Mouse (Mus musculus) forebrain, embryonic 15.5 days (tissue): ENCODE measurements around the gene Exosc5. TPM values are rescaled to one million over a fixed set of nuclear protein-coding genes. Genes with fewer than 3 reads are reported as not detected.

Source experiments
- ATAC-seq: fragments of 200-750 bp; cut with Nextera tagmentation; replicated peaks from 2 replicates; pipeline ENCODE4 v1.8.0; 2017; ENCODE audit warnings: mild to moderate bottlenecking, moderate TSS enrichment, moderate library complexity
- H3K27ac ChIP-seq: fragments of 300-500 bp; sonication (generic); replicated peaks from 2 replicates; pipeline ENCODE4 v1.5.1; 2015; ENCODE audit warnings: mild to moderate bottlenecking, inconsistent platforms
- H3K27me3 ChIP-seq: fragments of 300-500 bp; sonication (generic); 2 replicates; pipeline ENCODE4 v1.6.1; 2015; ENCODE audit warnings: inconsistent platforms
- H3K36me3 ChIP-seq: fragments of 300-500 bp; sonication (generic); 2 replicates; pipeline ENCODE4 v1.6.1; 2015; ENCODE audit warnings: mild to moderate bottlenecking, inconsistent platforms
- H3K4me1 ChIP-seq: fragments of 300-500 bp; sonication (generic); 2 replicates; pipeline ENCODE4 v1.6.1; 2015; ENCODE audit warnings: inconsistent platforms
- H3K4me2 ChIP-seq: fragments of 300-500 bp; sonication (generic); replicated peaks from 2 replicates; pipeline ENCODE4 v1.6.1; 2015; ENCODE audit warnings: mild to moderate bottlenecking, inconsistent platforms
- H3K4me3 ChIP-seq: fragments of 300-500 bp; sonication (generic); 2 replicates; pipeline ENCODE4 v1.5.1; 2015; ENCODE audit warnings: mild to moderate bottlenecking, inconsistent platforms
- H3K9ac ChIP-seq: fragments of 300-500 bp; sonication (generic); replicated peaks from 2 replicates; pipeline ENCODE4 v1.6.1; 2015; ENCODE audit warnings: mild to moderate bottlenecking, inconsistent platforms
- H3K9me3 ChIP-seq: fragments of 300-500 bp; sonication (generic); 2 replicates; pipeline ENCODE4 v1.6.1; 2016; ENCODE audit warnings: inconsistent platforms
- WGBS: fragments of 180-500 bp; shearing (Covaris S2); methylation state at CpG from one replicate; pipeline ENCODE4 v1.1.7; 2015; ENCODE audit warnings: mixed read lengths; 5-methylcytosine and 5-hydroxymethylcytosine counted together
- polyA plus RNA-seq: library from polyadenylated mRNA; unstranded; fragments of >200 nt; fragmentation: Nextera tagmentation; extraction: Ambion mirVana; gene quantifications from 2 replicates; pipeline ENCODE4 v1.2.1, GENCODE M21; 2015

Gene Exosc5
- 50.5 and 51.8 TPM in 2 replicates for polyA plus RNA-seq

GRCm38 (mm10) chr7:25658657-25659472 is at the start of gene Exosc5, which contains the start of gene Bckdha:
TSS of gene Exosc5 (plus strand) at chr7:25659164.
TSS of gene Bckdha (minus strand) at chr7:25658981.
- Histone ChIP-seq H3K4me1 (peaks cover 29% of the 10 kb centered on the region), H3K36me3 (0 out of 2 replicates have a peak, but pooled peaks cover under 1% of the 10 kb centered on the region), H3K27me3 (no peaks in the 10 kb centered on the region), H3K27ac (peak within 1 kb of the TSS; percentile 67), H3K9ac (peak within 1 kb of the TSS; percentile 73), H3K9me3 (no peaks in the 10 kb centered on the region), H3K4me2 (peak within 1 kb of the TSS; percentile 89), H3K4me3 (peak within 1 kb of the TSS; percentile 73)
- WGBS = under 1% methylated on average over 50 of the region's 50 CpGs
- ATAC-seq = peak; percentile 97

GRCm38 (mm10) chr7:25610056-25610455 is 48.9 kb upstream of the Exosc5 start:
- Histone ChIP-seq H3K27ac (no peak overlapping the region), H3K4me1 (no peaks in the 10 kb centered on the region), H3K27me3 (no peaks in the 10 kb centered on the region), H3K4me3 (no peak overlapping the region), H3K9ac (no peak overlapping the region), H3K4me2 (no peak overlapping the region), H3K9me3 (no peaks in the 10 kb centered on the region), H3K36me3 (no peaks in the 10 kb centered on the region)
- WGBS = 36% methylated on average over 6 of the region's 6 CpGs
- ATAC-seq = no peak

GRCm38 (mm10) chr7:25611501-25611900 is 47.5 kb upstream of the Exosc5 start:
- H3K36me3 ChIP-seq = no peaks in the 10 kb centered on the region
- 45% methylated on average over 7 of the region's 7 CpGs for WGBS
- no peak for ATAC-seq

GRCm38 (mm10) chr7:25614086-25614485 is 44.9 kb upstream of the Exosc5 start:
- Histone ChIP-seq H3K27ac (no peak overlapping the region), H3K9me3 (no peaks in the 10 kb centered on the region), H3K4me2 (no peak overlapping the region), H3K4me3 (no peak overlapping the region), H3K36me3 (no peaks in the 10 kb centered on the region), H3K9ac (no peak overlapping the region), H3K4me1 (peaks cover 4% of the 10 kb centered on the region), H3K27me3 (no peaks in the 10 kb centered on the region)
- WGBS = 83% methylated on average over 5 of the region's 5 CpGs
- ATAC-seq = no peak

More at GRCm38 (mm10) chr7:25611501-25611900, 47.5 kb upstream of the Exosc5 start:
- H3K4me2 ChIP-seq = no peak overlapping the region
- no peak overlapping the region for H3K4me3 ChIP-seq
- no peak overlapping the region for H3K9ac ChIP-seq
- H3K27ac ChIP-seq = no peak overlapping the region
- no peaks in the 10 kb centered on the region for H3K9me3 ChIP-seq
- H3K27me3 ChIP-seq = no peaks in the 10 kb centered on the region
- H3K4me1 ChIP-seq = no peaks in the 10 kb centered on the region

GRCm38 (mm10) chr7:25614831-25615705 is 43.9 kb upstream of the Exosc5 start:
- no peak overlapping the region for H3K4me2 ChIP-seq
- no peaks in the 10 kb centered on the region for H3K36me3 ChIP-seq
- no peaks in the 10 kb centered on the region for H3K9me3 ChIP-seq
- H3K27ac ChIP-seq = no peak overlapping the region
- WGBS = 71% methylated on average over 21 of the region's 21 CpGs
- no peaks in the 10 kb centered on the region for H3K27me3 ChIP-seq
- H3K9ac ChIP-seq = no peak overlapping the region
- peaks cover 9% of the 10 kb centered on the region for H3K4me1 ChIP-seq
- no peak for ATAC-seq
- H3K4me3 ChIP-seq = no peak overlapping the region

GRCm38 (mm10) chr7:25615706-25616011 is 43.3 kb upstream of the Exosc5 start, which contains the start of gene Erich4:
TSS of gene Erich4 (minus strand) at chr7:25615892.
- Histone ChIP-seq H3K27ac (no peak within 1 kb of the TSS), H3K9me3 (no peaks in the 10 kb centered on the region), H3K36me3 (no peaks in the 10 kb centered on the region), H3K4me1 (peaks cover 9% of the 10 kb centered on the region), H3K9ac (no peak within 1 kb of the TSS), H3K4me2 (no peak within 1 kb of the TSS), H3K4me3 (no peak within 1 kb of the TSS), H3K27me3 (no peaks in the 10 kb centered on the region)
- WGBS = 89% methylated on average over 5 of the region's 5 CpGs
- no peak for ATAC-seq

GRCm38 (mm10) chr7:25617376-25618160 is 41.4 kb upstream of the Exosc5 start:
- Histone ChIP-seq H3K27ac (no peak overlapping the region), H3K4me3 (no peak overlapping the region), H3K9me3 (no peaks in the 10 kb centered on the region), H3K9ac (no peak overlapping the region), H3K4me2 (no peak overlapping the region), H3K36me3 (peaks cover 2% of the 10 kb centered on the region; the same call in 1 of the 2 replicates), H3K4me1 (peaks cover 9% of the 10 kb centered on the region), H3K27me3 (no peaks in the 10 kb centered on the region)
- WGBS = 83% methylated on average over 10 of the region's 10 CpGs
- ATAC-seq = no peak

DNA sequence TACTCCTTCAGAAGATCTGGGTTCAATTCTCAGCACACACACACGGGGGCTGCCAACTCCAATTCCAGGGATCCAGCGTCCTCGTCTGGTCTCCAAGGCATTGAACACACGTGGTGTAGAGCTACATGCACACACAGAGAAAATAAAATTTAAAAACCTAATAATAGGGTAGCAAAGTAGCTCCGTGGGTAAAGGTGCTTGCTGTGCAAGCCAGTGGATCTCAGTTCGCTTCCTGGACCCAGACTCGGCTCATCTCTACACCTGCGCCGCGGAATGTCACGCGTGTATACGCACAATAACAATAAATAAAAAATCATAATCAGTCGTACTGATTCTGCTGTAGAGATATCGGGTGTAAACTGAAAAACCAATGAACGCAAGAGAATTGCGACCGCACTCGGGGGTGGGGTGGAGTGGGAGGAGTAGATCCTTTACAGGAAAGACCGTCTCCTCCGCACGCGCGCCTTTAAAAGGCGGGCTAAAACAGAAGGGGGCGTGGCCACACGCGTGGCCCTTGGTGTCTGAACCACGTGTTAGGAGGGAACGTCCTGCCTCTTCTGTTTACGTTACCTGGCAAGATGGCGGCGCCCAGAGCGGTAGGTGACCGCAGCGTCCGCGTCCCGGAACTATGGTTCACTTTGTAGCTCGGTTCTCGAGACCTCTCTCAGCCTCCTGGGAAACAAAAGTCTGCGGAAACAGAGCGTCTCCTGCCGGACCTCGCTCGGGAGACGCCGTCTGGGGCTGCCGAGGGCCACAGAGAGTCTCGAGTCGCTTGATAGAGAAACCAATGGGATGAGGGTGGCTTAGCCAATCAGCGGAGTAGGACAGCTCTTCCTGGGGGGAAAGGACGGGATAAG is 39.9 kb upstream of the Exosc5 start, which contains the start of gene Dmac2:
TSS of gene Dmac2 (plus strand) at position 550 of the 857 bp plus-strand sequence.
- ATAC-seq = peak; percentile 95
- H3K4me1 ChIP-seq = peaks cover 9% of the 10 kb centered on the region
- under 1% methylated on average over 53 of the region's 53 CpGs for WGBS
- peak within 1 kb of the TSS; percentile 62 for H3K4me3 ChIP-seq
- 0 out of 2 replicates have a peak within 1 kb of the TSS, but pooled peaks have one; percentile 9 for H3K27ac ChIP-seq
- peaks cover 2% of the 10 kb centered on the region; the same call in 1 of the 2 replicates for H3K36me3 ChIP-seq
- peak within 1 kb of the TSS; percentile 41 for H3K9ac ChIP-seq
- peak within 1 kb of the TSS; percentile 52 for H3K4me2 ChIP-seq
- no peaks in the 10 kb centered on the region for H3K27me3 ChIP-seq
- H3K9me3 ChIP-seq = no peaks in the 10 kb centered on the region

- H3K36me3 ChIP-seq = peaks cover 2% of the 10 kb centered on the region; the same call in 1 of the 2 replicates
- no peak for ATAC-seq
- peak overlapping the region; percentile 52 for H3K4me2 ChIP-seq
- H3K27me3 ChIP-seq = no peaks in the 10 kb centered on the region
- WGBS = 22% methylated on average over 5 of the region's 5 CpGs
- peak overlapping the region; percentile 62 for H3K4me3 ChIP-seq
- H3K9me3 ChIP-seq = no peaks in the 10 kb centered on the region
- H3K27ac ChIP-seq = no peak overlapping the region
- H3K4me1 ChIP-seq = peaks cover 9% of the 10 kb centered on the region
- peak overlapping the region; percentile 41 for H3K9ac ChIP-seq
These were observed 39.3 kb upstream of the Exosc5 start for GRCm38 (mm10) chr7:25619722-25619991.

- no peaks in the 10 kb centered on the region for H3K27me3 ChIP-seq
- H3K4me1 ChIP-seq = peaks cover 9% of the 10 kb centered on the region
- H3K9ac ChIP-seq = no peak overlapping the region
- no peak for ATAC-seq
- peaks cover 2% of the 10 kb centered on the region; the same call in 1 of the 2 replicates for H3K36me3 ChIP-seq
- WGBS = 92% methylated on average over 5 of the region's 5 CpGs
- H3K9me3 ChIP-seq = no peaks in the 10 kb centered on the region
- H3K4me2 ChIP-seq = peak overlapping the region; percentile 52; the same call in 1 of the 2 replicates
- H3K27ac ChIP-seq = no peak overlapping the region
- peak overlapping the region; percentile 62; the same call in 1 of the 2 replicates for H3K4me3 ChIP-seq
These were observed 38.9 kb upstream of the Exosc5 start for GRCm38 (mm10) chr7:25620101-25620500.

DNA sequence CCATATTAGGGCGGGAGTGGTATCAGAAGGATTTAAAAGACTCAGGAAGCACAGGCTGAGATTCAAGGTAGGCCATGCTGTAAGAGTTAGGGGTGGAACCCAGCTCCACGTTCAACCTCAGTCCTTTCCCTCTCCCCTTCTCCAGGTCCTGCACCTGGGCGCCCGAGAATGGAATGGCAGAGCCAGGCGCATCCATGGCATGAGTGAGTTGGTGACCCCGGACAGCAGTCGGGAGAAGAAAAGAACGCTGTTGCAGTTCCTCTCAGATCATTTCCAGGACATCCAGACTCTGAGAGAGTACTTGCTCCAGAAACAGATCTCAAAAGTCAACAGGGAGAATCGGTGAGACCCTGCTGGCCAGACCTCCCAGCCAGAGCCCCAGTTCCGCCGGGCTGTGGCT is 38.2 kb upstream of the Exosc5 start:
- 90% methylated on average over 11 of the region's 11 CpGs for WGBS
- Histone ChIP-seq H3K9ac (no peak overlapping the region), H3K27ac (no peak overlapping the region), H3K4me3 (no peak overlapping the region), H3K4me1 (peaks cover 9% of the 10 kb centered on the region), H3K36me3 (peaks cover 2% of the 10 kb centered on the region; the same call in 1 of the 2 replicates), H3K4me2 (no peak overlapping the region), H3K9me3 (no peaks in the 10 kb centered on the region), H3K27me3 (no peaks in the 10 kb centered on the region)
- ATAC-seq = no peak
